Mouse (Mus musculus) megakaryocyte, embryonic 14.5 days (primary cell): ENCODE results near the gene Cdc25a.
A peak's percentile ranks its signal among the peaks of the same experiment; 100 is the strongest.

Source experiments
- FLI1 ChIP-seq: IDR thresholded peaks from 2 replicates; pipeline ENCODE4 v1.6.1; 2012; ENCODE audit warnings: low read length, inconsistent platforms, mixed read lengths
- GATA1 ChIP-seq: IDR thresholded peaks from 3 replicates; pipeline ENCODE4 v1.6.1; 2012; ENCODE audit warnings: mixed read lengths, low read length, inconsistent platforms, borderline replicate concordance

DNA sequence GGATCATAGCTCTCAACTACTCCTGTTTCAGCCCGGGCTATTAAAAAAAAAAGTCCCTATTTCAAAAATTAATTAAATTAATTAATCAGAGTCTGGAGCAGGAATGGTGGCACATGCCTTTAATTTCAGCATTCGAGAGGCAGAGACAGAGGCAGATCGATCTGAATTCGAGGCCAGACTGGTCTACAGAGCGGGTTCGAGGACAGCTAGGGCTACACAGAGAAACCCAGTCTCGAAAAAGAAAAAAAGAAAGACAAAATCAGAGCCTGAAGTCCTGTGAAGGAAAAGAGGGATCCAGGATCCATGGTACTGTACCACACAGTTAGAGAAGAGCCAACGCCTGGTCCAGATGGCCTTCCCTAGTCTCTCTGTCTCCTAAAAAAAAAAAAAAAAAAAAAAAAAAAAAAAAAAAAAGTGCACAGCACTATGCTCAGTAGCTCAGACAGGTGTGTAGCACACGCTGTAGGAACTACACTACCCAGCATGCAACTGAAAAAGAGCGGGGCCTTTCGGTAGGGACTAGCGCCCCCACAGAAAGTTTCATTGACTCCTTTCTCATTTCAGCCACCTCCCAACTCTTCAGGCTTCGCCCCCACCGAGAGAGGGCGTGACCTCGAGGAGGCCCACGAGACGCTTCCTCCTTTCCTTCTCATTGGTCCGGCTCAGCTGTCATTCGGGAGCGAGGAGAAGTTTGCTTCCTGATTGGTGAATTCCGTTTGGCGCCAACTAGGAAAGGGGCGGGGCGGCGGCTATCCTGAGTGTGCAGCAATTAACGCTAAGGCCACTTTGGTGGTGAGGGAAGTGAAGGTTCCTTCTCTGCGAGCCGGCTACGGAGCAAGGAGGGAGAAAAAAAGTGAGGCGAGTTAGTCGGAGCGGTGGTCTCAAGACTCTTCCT lies at the start of gene Cdc25a:
- no peak for TF ChIP-seq GATA1
- TF ChIP-seq FLI1, result peak; percentile 69; the same call in 1 of the 2 replicates
